Mouse (Mus musculus) erythroblast, embryonic 14.5 days (primary cell): Measurements from ENCODE around the gene Robo4. TPM values are rescaled to one million over a fixed set of nuclear protein-coding genes. Genes with fewer than 3 reads are reported as not detected.

ENCODE experiments used
- H3K27me3 ChIP-seq: 2 replicates; pipeline ENCODE4 v1.6.1; 2012; ENCODE audit warnings: inconsistent platforms; ENCODE audit not compliant: control insufficient read depth
- H3K36me3 ChIP-seq: 2 replicates; pipeline ENCODE4 v1.6.1; 2012; ENCODE audit warnings: mild to moderate bottlenecking, inconsistent platforms; ENCODE audit not compliant: control insufficient read depth
- H3K4me1 ChIP-seq: 2 replicates; pipeline ENCODE4 v1.6.1; 2012; ENCODE audit warnings: inconsistent platforms; ENCODE audit not compliant: control insufficient read depth
- H3K4me3 ChIP-seq: replicated peaks from 2 replicates; pipeline ENCODE3; 2012; ENCODE audit warnings: moderate library complexity, mild to moderate bottlenecking, inconsistent platforms
- H3K9me3 ChIP-seq: 2 replicates; pipeline ENCODE4 v1.6.1; 2012; ENCODE audit warnings: low read length, inconsistent platforms, mixed read lengths; ENCODE audit not compliant: control insufficient read depth
- GATA1 ChIP-seq: IDR thresholded peaks from 2 replicates; pipeline ENCODE4 v1.6.1; 2012; ENCODE audit warnings: low read length, inconsistent platforms, mixed read lengths
- TAL1 ChIP-seq: IDR thresholded peaks from 3 replicates; pipeline ENCODE4 v1.6.1; 2012; ENCODE audit warnings: low read length, inconsistent platforms, mixed read lengths
- polyA plus RNA-seq: library from polyadenylated mRNA; stranded (reverse); fragments of >175 nt; gene quantifications from 2 replicates; pipeline ENCODE4 v1.2.3, GENCODE M21; 2012

The Robo4 gene
- polyA plus RNA-seq = 0.02 and 0.23 TPM in 2 replicates

- H3K27me3 ChIP-seq = no peaks in the 10 kb centered on the region
- H3K36me3 ChIP-seq = no peaks in the 10 kb centered on the region
- TF ChIP-seq GATA1 = no peak
- no peak for TF ChIP-seq TAL1
- no peaks in the 10 kb centered on the region for H3K4me1 ChIP-seq
- no peak within 1 kb of the TSS for H3K4me3 ChIP-seq
- no peaks in the 10 kb centered on the region for H3K9me3 ChIP-seq
These were observed at the start of gene Robo4 for GRCm38 (mm10) chr9:37401802-37402201. Robo4 (plus strand) TSS chr9:37401897.

- Histone ChIP-seq H3K4me3 (no peak overlapping the region), H3K9me3 (no peaks in the 10 kb centered on the region), H3K4me1 (no peaks in the 10 kb centered on the region; the same call in 1 of the 2 replicates), H3K27me3 (no peaks in the 10 kb centered on the region; the same call in 1 of the 2 replicates), H3K36me3 (no peaks in the 10 kb centered on the region)
- TF ChIP-seq TAL1 = no peak
- TF ChIP-seq GATA1 = no peak
These were observed 47.2 kb upstream of the Robo4 start for GRCm38 (mm10) chr9:37354485-37354884.

GRCm38 (mm10) chr9:37358713-37359330 lies 42.9 kb upstream of the Robo4 start:
- no peaks in the 10 kb centered on the region for H3K4me1 ChIP-seq
- no peaks in the 10 kb centered on the region for H3K27me3 ChIP-seq
- no peaks in the 10 kb centered on the region for H3K36me3 ChIP-seq
- H3K9me3 ChIP-seq = no peaks in the 10 kb centered on the region
- no peak overlapping the region for H3K4me3 ChIP-seq
- no peak for TF ChIP-seq TAL1
- no peak for TF ChIP-seq GATA1

GRCm38 (mm10) chr9:37359331-37360220 lies 42.1 kb upstream of the Robo4 start:
- no peaks in the 10 kb centered on the region for H3K36me3 ChIP-seq
- TF ChIP-seq GATA1 (no peak), TAL1 (no peak)
- no peaks in the 10 kb centered on the region for H3K4me1 ChIP-seq
- no peak overlapping the region for H3K4me3 ChIP-seq
- H3K9me3 ChIP-seq = no peaks in the 10 kb centered on the region
- no peaks in the 10 kb centered on the region for H3K27me3 ChIP-seq

- no peak overlapping the region for H3K4me3 ChIP-seq
- TF ChIP-seq TAL1 (no peak), GATA1 (no peak)
- no peaks in the 10 kb centered on the region for H3K27me3 ChIP-seq
- H3K9me3 ChIP-seq = no peaks in the 10 kb centered on the region
- no peaks in the 10 kb centered on the region for H3K4me1 ChIP-seq
- no peaks in the 10 kb centered on the region for H3K36me3 ChIP-seq
These were observed 39.6 kb upstream of the Robo4 start for GRCm38 (mm10) chr9:37362084-37362483.

- Histone ChIP-seq H3K4me3 (no peak overlapping the region), H3K4me1 (no peaks in the 10 kb centered on the region), H3K36me3 (no peaks in the 10 kb centered on the region), H3K9me3 (no peaks in the 10 kb centered on the region), H3K27me3 (no peaks in the 10 kb centered on the region)
- no peak for TF ChIP-seq TAL1
- no peak for TF ChIP-seq GATA1
These were observed 38.8 kb upstream of the Robo4 start for GRCm38 (mm10) chr9:37362881-37363280.

GRCm38 (mm10) chr9:37363551-37363950 lies 38.1 kb upstream of the Robo4 start:
- TF ChIP-seq TAL1 (no peak), GATA1 (no peak)
- H3K27me3 ChIP-seq = no peaks in the 10 kb centered on the region
- H3K36me3 ChIP-seq = no peaks in the 10 kb centered on the region

GRCm38 (mm10) chr9:37364392-37364791 lies 37.3 kb upstream of the Robo4 start:
- no peaks in the 10 kb centered on the region for H3K36me3 ChIP-seq
- H3K27me3 ChIP-seq = no peaks in the 10 kb centered on the region
- no peak for TF ChIP-seq TAL1
- no peak for TF ChIP-seq GATA1
- H3K9me3 ChIP-seq = no peaks in the 10 kb centered on the region
- no peak overlapping the region for H3K4me3 ChIP-seq
- no peaks in the 10 kb centered on the region for H3K4me1 ChIP-seq

More at GRCm38 (mm10) chr9:37363551-37363950, 38.1 kb upstream of the Robo4 start:
- no peaks in the 10 kb centered on the region for H3K4me1 ChIP-seq
- H3K9me3 ChIP-seq = no peaks in the 10 kb centered on the region
- H3K4me3 ChIP-seq = no peak overlapping the region

- no peak overlapping the region for H3K4me3 ChIP-seq
- no peak for TF ChIP-seq GATA1
- TF ChIP-seq TAL1 = no peak
These were observed 36.0 kb upstream of the Robo4 start for GRCm38 (mm10) chr9:37365706-37366105.

More at GRCm38 (mm10) chr9:37365706-37366105, 36.0 kb upstream of the Robo4 start:
- Histone ChIP-seq H3K27me3 (no peaks in the 10 kb centered on the region), H3K36me3 (no peaks in the 10 kb centered on the region), H3K4me1 (no peaks in the 10 kb centered on the region), H3K9me3 (no peaks in the 10 kb centered on the region)
